Mouse (Mus musculus): Measurements from ENCODE around the gene Pde4d. TPM values are rescaled to one million over a fixed set of nuclear protein-coding genes. Genes with fewer than 3 reads are reported as not detected.

Gene Pde4d
- total RNA-seq, 2 experiments from 2014 or later: 284 to 289 TPM

- no peak for DNase-seq (ENCODE audit: low spot score)
These were observed 1359.9 kb downstream of the Pde4d start for GRCm38 (mm10) chr13:109809646-109810045.

- DNase-seq (ENCODE audit: low spot score): no peak
These were observed 1364.2 kb downstream of the Pde4d start for GRCm38 (mm10) chr13:109813924-109814323.

- no peak for DNase-seq (ENCODE audit: low spot score)
These were observed 1369.3 kb downstream of the Pde4d start for GRCm38 (mm10) chr13:109819071-109819470.

GRCm38 (mm10) chr13:109820141-109820540, 1370.4 kb downstream of the Pde4d start:
- no peak for DNase-seq (ENCODE audit: low spot score)

GRCm38 (mm10) chr13:109820866-109821265, 1371.1 kb downstream of the Pde4d start:
- no peak for DNase-seq (ENCODE audit: low spot score)

GRCm38 (mm10) chr13:109821725-109822412, 1372.1 kb downstream of the Pde4d start:
- DNase-seq (ENCODE audit: low spot score): peak; percentile 29

- peak; percentile 97 for DNase-seq (ENCODE audit: low spot score)
These were observed 1372.9 kb downstream of the Pde4d start for GRCm38 (mm10) chr13:109822413-109823298.

GRCm38 (mm10) chr13:109823307-109824031, 1373.7 kb downstream of the Pde4d start:
- peak; percentile 70 for DNase-seq (ENCODE audit: low spot score)

- no peak for DNase-seq (ENCODE audit: low spot score)
These were observed 1376.1 kb downstream of the Pde4d start for GRCm38 (mm10) chr13:109825891-109826290.

- no peak for DNase-seq (ENCODE audit: low spot score)
These were observed 1377.6 kb downstream of the Pde4d start for GRCm38 (mm10) chr13:109827341-109827740.

GRCm38 (mm10) chr13:109827909-109828308, 1378.2 kb downstream of the Pde4d start:
- DNase-seq (ENCODE audit: low spot score): no peak

GRCm38 (mm10) chr13:109829444-109829843, 1379.7 kb downstream of the Pde4d start:
- peak; percentile 38 for DNase-seq (ENCODE audit: low spot score)

GRCm38 (mm10) chr13:109834935-109835334, 1385.2 kb downstream of the Pde4d start:
- no peak for DNase-seq (ENCODE audit: low spot score)

GRCm38 (mm10) chr13:109837453-109837852, 1387.7 kb downstream of the Pde4d start:
- DNase-seq (ENCODE audit: low spot score): no peak

- no peak for DNase-seq (ENCODE audit: low spot score)
These were observed 1388.2 kb downstream of the Pde4d start for GRCm38 (mm10) chr13:109837921-109838320.

GRCm38 (mm10) chr13:109840251-109840650, 1390.5 kb downstream of the Pde4d start:
- no peak for DNase-seq (ENCODE audit: low spot score)

- DNase-seq (ENCODE audit: low spot score): no peak
These were observed 1391.5 kb downstream of the Pde4d start for GRCm38 (mm10) chr13:109841140-109841822.

- no peak for DNase-seq (ENCODE audit: low spot score)
These were observed 1393.2 kb downstream of the Pde4d start for GRCm38 (mm10) chr13:109842982-109843381.

GRCm38 (mm10) chr13:109844828-109845227, 1395.1 kb downstream of the Pde4d start:
- no peak for DNase-seq (ENCODE audit: low spot score)

- no peak for DNase-seq (ENCODE audit: low spot score)
These were observed 1414.1 kb downstream of the Pde4d start for GRCm38 (mm10) chr13:109863826-109864225.

GRCm38 (mm10) chr13:109864311-109864710, 1414.6 kb downstream of the Pde4d start:
- DNase-seq (ENCODE audit: low spot score): no peak

All from gastrocnemius, adult 18-20 months (tissue).